Mouse (Mus musculus) spleen, adult 2 months (tissue): ENCODE results near the gene Idh2. TPM values are rescaled to one million over a fixed set of nuclear protein-coding genes. Genes with fewer than 3 reads are reported as not detected.

Source experiments
- DNase-seq, 2 experiments: peaks; one replicate each; pipeline versions ENCODE4 v3.0.0 to v3.0.0-alpha.2; 2012 to 2021; ENCODE audit warnings: low spot score in 2 of 2, low read depth in 1 of 2
- H3K27ac ChIP-seq: fragments of 200-500 bp; 2 replicates; pipeline ENCODE4 v1.5.1; 2012; ENCODE audit warnings: low read length, inconsistent platforms; ENCODE audit not compliant: insufficient read depth
- H3K27me3 ChIP-seq: fragments of 200-500 bp; 2 replicates; pipeline ENCODE4 v1.6.1; 2012; ENCODE audit warnings: mild to moderate bottlenecking, moderate library complexity, low read length, inconsistent platforms; ENCODE audit not compliant: control insufficient read depth, insufficient read depth
- H3K36me3 ChIP-seq: fragments of 200-500 bp; 2 replicates; pipeline ENCODE4 v1.6.1; 2012; ENCODE audit warnings: mild to moderate bottlenecking, low read length, inconsistent platforms; ENCODE audit not compliant: control insufficient read depth, insufficient read depth
- H3K4me1 ChIP-seq: fragments of 200-500 bp; 2 replicates; pipeline ENCODE4 v1.6.1; 2011; ENCODE audit warnings: inconsistent platforms; ENCODE audit not compliant: control insufficient read depth, insufficient read depth, insufficient read length
- H3K4me3 ChIP-seq: fragments of 200-500 bp; 2 replicates; pipeline ENCODE4 v1.5.1; 2011; ENCODE audit warnings: mild to moderate bottlenecking, inconsistent platforms; ENCODE audit not compliant: insufficient read depth, insufficient read length; ENCODE audit errors: extremely low read depth
- CTCF ChIP-seq: fragments of 200-500 bp; IDR thresholded peaks from 2 replicates; pipeline ENCODE4 v1.5.1; 2011; ENCODE audit warnings: mild to moderate bottlenecking, inconsistent platforms; ENCODE audit not compliant: insufficient read depth, insufficient read length, insufficient replicate concordance; ENCODE audit errors: extremely low read depth
- POLR2A ChIP-seq: fragments of 200-500 bp; IDR thresholded peaks from 2 replicates; pipeline ENCODE4 v1.6.1; 2011; ENCODE audit warnings: low read depth, low read length, inconsistent platforms
- WGBS: fragments of 180-500 bp; shearing (Covaris S2); methylation state at CpG from one replicate; pipeline ENCODE4 v1.1.7; 2018; 5-methylcytosine and 5-hydroxymethylcytosine counted together
- polyA plus RNA-seq: library from polyadenylated mRNA; depleted of rRNA; stranded (reverse); fragments of >200 nt; gene quantifications from 2 replicates; pipeline ENCODE4 v1.2.3, GENCODE M21; 2012

Gene Idh2
- polyA plus RNA-seq, 1 experiment: 52.6 TPM

DNA sequence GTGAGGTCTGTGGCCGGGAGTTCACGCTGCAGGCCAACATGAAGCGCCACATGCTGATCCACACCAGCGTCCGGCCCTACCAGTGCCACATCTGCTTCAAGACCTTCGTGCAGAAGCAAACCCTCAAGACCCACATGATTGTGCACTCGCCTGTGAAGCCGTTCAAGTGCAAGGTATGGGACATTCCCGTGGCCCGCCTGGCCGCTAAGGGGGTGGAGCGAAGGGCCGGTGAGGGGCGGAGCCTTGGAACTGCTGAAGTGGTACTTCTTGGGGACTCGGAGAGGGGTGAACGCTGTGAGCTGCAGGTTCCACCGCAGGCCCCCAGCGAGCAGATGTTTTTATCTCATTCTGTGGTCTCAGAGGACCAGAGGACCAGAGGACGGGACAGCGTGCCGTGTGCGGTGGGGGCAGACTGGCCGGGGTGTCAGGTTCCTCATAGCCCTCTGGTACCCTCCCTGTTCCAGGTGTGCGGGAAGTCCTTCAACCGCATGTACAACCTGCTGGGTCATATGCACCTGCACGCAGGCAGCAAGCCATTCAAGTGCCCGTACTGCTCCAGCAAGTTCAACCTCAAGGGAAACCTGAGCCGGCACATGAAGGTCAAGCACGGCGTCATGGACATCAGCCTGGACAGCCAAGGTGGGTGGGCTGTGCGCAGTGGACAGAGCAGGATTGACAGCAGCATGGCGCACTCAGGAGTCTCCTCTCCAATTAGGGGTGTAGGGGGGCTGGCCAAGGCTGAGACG, 29.0 kb downstream of the Idh2 start:
- Histone ChIP-seq H3K4me1 (peaks cover 9% of the 10 kb centered on the region; the same call in 1 of the 2 replicates), H3K27me3 (no peaks in the 10 kb centered on the region), H3K4me3 (no peak overlapping the region), H3K36me3 (peaks cover 38% of the 10 kb centered on the region), H3K27ac (no peak overlapping the region)
- 91% methylated on average over 33 of the region's 33 CpGs for WGBS
- no peak for DNase-seq
- TF ChIP-seq CTCF (no peak), POLR2A (no peak)

DNA sequence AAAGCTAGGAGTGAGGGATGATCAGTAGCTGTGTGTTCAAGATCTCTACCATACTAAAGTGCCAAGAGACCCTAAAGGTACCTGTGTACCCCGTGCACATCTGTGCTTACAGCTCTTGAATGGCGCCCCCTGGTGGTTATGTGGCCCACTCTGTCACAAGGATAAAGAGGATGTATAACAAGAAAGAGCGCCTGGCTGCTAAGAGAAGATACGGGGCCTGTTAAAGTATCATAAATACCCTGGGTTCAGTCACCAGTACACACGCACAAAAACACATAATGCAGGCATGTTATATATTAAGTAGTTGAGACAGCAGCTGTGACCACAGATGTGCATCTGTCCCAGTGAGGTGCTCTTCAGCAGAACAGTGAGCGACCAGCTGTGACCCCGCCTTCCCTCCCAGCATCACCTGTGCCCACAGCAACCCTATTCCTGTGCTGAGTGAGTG, 30.7 kb downstream of the Idh2 start:
- peak; percentile 57 to 65 for DNase-seq

DNA sequence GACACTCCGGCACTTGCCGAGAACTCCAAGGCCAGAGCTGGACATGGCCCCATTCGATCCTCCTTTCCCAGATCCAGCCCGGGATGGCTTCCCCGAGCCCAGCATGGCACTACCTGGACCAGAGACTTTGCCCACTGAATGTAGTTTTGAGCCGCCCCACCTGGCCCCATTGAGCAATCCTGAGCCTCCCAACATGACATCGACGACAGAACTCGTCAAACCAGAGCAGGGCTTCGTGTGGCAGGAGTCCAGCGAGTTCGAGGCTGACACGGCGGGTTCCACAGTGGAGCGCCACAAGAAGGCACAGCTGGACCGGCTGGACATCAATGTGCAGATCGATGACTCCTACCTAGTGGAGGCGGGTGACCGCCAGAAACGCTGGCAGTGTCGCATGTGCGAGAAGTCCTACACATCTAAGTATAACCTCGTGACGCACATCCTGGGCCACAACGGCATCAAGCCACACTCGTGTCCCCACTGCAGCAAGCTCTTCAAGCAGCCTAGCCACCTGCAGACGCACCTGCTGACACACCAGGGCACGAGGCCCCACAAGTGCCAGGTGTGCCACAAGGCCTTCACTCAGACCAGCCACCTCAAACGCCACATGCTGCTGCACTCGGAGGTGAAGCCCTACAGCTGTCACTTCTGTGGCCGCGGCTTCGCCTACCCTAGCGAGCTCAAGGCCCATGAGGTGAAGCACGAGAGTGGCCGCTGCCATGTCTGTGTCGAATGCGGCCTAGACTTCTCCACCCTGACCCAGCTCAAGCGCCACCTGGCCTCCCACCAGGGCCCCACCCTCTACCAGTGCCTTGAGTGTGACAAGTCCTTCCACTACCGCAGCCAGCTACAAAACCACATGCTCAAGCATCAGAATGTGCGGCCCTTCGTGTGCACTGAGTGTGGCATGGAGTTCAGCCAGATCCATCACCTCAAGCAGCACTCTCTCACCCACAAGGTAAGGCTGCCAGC, 33.3 kb downstream of the Idh2 start:
- Histone ChIP-seq H3K27me3 (no peaks in the 10 kb centered on the region), H3K36me3 (peaks cover 26% of the 10 kb centered on the region), H3K27ac (no peak overlapping the region), H3K4me1 (peaks cover 9% of the 10 kb centered on the region), H3K4me3 (no peak overlapping the region)
- TF ChIP-seq POLR2A: no peak
- TF ChIP-seq CTCF: no peak
- no peak for DNase-seq
- 89% methylated on average over 42 of the region's 42 CpGs for WGBS

More for the DNA sequence above, 30.7 kb downstream of the Idh2 start:
- Histone ChIP-seq H3K36me3 (peaks cover 36% of the 10 kb centered on the region), H3K4me1 (no peaks in the 10 kb centered on the region; the same call in 1 of the 2 replicates), H3K4me3 (no peak overlapping the region), H3K27me3 (no peaks in the 10 kb centered on the region), H3K27ac (no peak overlapping the region)
- TF ChIP-seq CTCF (peak; percentile 70; the same call in 1 of the 2 replicates), POLR2A (no peak)
- WGBS: 31% methylated on average over 7 of the region's 7 CpGs

DNA sequence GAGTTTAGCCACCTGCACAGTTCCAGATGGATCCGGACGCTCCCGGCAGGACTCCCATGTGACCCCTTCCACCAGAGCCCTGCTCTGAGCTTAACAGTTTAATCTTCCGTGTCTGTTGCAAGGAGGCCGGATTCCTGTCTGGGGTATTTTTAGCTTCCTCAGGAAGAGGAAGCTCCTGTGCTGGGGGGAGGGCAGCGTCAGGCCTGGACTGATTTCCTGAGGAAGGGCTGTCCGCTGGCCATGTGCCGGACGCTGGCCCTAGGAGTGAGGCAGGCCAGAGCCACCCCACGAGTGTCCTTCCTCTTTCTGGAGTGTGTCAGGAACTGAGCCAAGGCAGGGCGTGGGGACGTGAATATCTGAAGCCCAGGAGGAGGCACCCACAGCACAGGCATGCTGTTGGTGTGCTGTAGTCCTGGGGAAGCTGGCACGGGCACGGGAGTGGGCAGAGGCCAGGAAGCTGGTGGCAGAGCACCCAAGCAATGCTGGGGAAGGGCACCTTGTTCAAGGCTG, 36.3 kb downstream of the Idh2 start:
- 13% methylated on average over 14 of the region's 14 CpGs for WGBS
- no peak overlapping the region for H3K4me3 ChIP-seq
- peak overlapping the region; percentile 36 for H3K27ac ChIP-seq
- no peaks in the 10 kb centered on the region for H3K27me3 ChIP-seq
- peak in 1 of 2 experiments; percentile 48 for DNase-seq
- TF ChIP-seq CTCF (no peak), POLR2A (no peak)
- peaks cover 14% of the 10 kb centered on the region for H3K36me3 ChIP-seq
- peaks cover 34% of the 10 kb centered on the region for H3K4me1 ChIP-seq

DNA sequence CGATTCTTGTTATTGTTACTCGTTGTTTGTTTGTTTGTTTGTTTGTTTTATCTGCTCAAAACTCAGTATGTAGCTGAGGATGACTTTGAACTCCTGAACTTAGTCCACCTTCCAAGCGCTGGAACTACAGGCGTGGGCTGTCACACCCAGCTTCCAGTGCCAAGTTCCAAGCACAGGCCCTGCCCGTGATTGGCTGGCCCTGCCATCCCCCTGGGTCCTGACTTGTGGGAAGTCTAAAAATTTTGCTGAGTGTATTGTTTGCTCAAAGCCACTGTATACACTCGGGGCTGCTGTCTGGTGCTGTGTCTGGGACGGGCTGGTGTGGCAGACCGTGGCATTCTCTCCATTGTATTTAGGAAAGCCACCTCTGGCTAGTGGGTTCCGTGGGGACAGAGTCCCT, 37.4 kb downstream of the Idh2 start:
- no peak overlapping the region for H3K27ac ChIP-seq
- no peak for TF ChIP-seq POLR2A
- TF ChIP-seq CTCF: no peak
- DNase-seq: no peak
- 61% methylated on average over 9 of the region's 9 CpGs for WGBS
- no peaks in the 10 kb centered on the region for H3K27me3 ChIP-seq
- peaks cover 14% of the 10 kb centered on the region for H3K36me3 ChIP-seq
- peaks cover 39% of the 10 kb centered on the region for H3K4me1 ChIP-seq
- no peak overlapping the region for H3K4me3 ChIP-seq

DNA sequence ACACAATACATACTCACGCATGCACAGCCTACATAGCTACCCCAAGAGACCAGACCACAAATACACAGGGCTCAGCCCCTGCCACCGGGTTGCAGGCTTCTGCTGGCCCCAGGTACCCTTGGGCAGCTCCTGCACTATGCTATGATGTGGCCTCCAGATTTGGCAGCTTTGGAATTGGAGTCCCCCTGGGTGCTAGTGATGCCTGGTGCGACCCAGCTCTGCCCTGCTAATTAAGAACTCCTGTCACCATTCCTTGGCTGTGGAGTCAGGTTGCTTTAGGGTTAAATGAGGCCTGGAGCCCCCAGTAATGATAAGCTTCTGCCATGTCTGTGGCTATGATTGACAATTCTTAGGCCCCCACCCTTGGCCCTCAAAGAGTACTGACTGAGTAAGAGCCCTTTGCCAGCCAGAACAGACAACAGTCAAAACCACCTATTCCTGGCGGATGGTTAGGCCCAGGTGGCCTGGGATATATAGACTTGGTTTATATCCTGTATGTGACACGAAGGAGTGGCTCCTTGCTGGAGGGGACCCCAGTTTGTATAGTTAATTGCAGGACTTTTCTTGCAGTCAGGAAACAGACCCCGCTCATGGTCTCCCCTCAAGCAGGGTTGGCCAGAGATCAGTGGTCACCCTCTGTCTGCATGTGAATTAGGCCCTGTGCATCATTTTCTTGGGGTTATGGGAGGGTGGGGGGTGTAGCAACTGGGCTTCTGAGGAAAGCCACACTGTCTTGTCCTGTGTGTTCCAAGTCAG, 38.1 kb downstream of the Idh2 start:
- Histone ChIP-seq H3K27ac (no peak overlapping the region; the same call in 1 of the 2 replicates), H3K4me1 (peaks cover 39% of the 10 kb centered on the region)
- WGBS: 85% methylated on average over 6 of the region's 6 CpGs

More for the DNA sequence above, 38.1 kb downstream of the Idh2 start:
- TF ChIP-seq POLR2A (no peak), CTCF (no peak)
- H3K27me3 ChIP-seq: no peaks in the 10 kb centered on the region
- H3K4me3 ChIP-seq: no peak overlapping the region
- peaks cover 13% of the 10 kb centered on the region for H3K36me3 ChIP-seq
- no peak for DNase-seq
